Mouse (Mus musculus): ENCODE measurements around the gene Cd5.

Cd5 gene

DNA sequence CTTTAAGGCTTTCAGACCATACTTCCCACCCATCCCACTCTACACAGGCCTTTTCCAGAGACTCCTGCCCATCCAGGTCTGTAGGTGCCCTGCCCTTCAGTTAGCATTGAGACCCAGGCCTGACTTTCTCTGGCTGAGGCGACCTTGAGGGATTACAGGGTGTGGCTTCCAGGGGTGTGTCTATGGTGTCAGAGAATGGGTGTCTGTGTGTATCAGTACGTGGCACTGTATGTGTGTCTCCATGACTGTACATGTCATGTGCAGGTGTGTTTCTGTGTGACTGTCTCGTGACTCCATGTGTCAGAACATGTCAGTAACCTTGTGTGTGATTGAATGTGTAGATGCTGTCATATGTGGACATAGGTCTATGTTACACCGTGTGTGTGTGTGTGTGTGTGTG lies 67.5 kb downstream of the Cd5 start:
- DNase-seq (ENCODE audit: low spot score in 2 of 2) = no peak

Data from right cerebral cortex, adult 2 months (tissue).